Mouse (Mus musculus) left cerebral cortex, adult 6 months (tissue): ENCODE measurements around the gene Dnajc16. TPM values are rescaled to one million over a fixed set of nuclear protein-coding genes. Genes with fewer than 3 reads are reported as not detected.

ENCODE experiments used
- long read RNA-seq, 2 experiments: library from polyadenylated mRNA; unstranded; transcript quantifications; one replicate each; pipeline ENCODE4 v2.0.0; 2019 to 2020
- polyA plus RNA-seq: library from polyadenylated mRNA; unstranded; fragments of <200 nt; fragmentation: Nextera tagmentation; gene quantifications from 2 replicates; pipeline ENCODE4 v1.2.3, GENCODE M21; 2021

Dnajc16 gene
- polyA plus RNA-seq = 10.5 and 11.6 TPM in 2 replicates
- long read RNA-seq, experiment 1, full-length matches to known transcripts = 11 of 22 reads
- long read RNA-seq, experiment 1, partial matches to known transcripts = 6 of 22 reads
- long read RNA-seq, experiment 1, other reads (novel, unspliced or antisense) = 5 of 22 reads
- long read RNA-seq, experiment 2, full-length matches to known transcripts = 3 of 8 reads
- long read RNA-seq, experiment 2, partial matches to known transcripts = 4 of 8 reads
- long read RNA-seq, experiment 2, other reads (novel, unspliced or antisense) = 1 of 8 reads

GRCm38 (mm10) chr4:141790524-141790990 lies at the start of gene Dnajc16:
TSS of gene Dnajc16 (minus strand) at chr4:141790931.

DNA sequence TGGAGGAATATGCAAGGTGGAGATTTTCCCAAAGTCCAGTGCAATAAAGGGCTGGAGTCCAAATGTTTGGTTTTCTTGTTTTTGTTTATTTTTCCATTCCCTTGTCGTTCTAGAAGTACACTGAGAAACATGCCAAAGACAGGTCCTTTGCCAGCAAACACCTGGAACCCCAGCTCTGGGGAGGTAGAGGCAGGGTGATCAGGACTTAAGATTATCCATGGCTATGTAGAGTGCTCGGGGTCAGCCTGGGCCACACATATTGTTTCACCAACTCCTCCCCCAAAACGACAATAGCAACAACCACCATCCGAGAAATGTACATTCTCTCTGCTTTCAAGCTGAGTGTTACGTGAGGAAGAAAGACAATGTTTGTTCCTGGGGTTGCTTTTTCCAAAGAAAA lies 35.3 kb upstream of the Dnajc16 start, which contains the start of gene Cela2a:
TSS of gene Cela2a (minus strand) at position 101 of the 400 bp plus-strand sequence.

DNA sequence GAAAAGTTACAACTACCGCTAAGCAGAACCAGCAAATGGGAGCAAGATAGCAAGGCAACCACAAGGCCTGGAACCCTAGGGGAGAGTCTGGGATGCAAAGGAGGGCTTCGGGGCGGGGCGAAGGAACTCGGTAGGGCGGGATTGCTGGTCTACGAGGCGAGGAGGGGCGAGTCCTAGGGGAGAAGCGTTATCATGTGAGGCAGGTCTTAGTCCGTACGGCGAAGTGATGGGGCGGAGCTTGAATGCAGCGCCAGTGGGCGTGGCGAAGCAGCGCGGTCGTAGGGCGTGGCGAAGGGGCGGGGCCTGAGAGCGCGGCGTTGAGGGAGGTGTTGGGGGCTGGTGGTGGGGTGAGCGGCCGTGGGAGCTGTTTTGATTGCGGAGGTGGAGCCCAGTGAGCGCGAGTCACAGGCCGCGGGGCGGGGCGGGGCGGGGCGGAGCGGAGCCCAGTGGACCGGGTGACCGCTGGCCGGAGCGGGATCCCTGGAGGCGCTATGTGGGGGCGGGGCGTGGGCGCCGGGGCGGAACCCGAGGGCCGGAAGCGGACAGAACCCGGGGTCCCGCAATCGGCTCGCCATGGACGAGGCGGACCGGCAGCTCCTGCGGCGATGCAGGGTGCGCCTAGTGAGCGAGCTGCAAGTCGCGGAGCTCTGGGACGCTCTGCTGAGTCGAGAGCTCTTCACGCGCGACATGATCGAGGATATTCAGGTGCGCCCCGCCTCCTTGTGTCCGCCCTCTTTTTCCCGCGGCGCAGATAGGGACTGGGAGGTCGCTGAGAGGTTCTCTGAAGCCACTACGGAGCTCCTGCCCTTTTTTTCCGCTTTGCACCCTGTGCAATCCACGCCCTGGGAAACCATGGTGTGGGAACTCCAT lies 2.8 kb upstream of the Dnajc16 start, which contains the start of gene Casp9:
TSS of gene Casp9 (plus strand) at position 331 of the 870 bp plus-strand sequence.

DNA sequence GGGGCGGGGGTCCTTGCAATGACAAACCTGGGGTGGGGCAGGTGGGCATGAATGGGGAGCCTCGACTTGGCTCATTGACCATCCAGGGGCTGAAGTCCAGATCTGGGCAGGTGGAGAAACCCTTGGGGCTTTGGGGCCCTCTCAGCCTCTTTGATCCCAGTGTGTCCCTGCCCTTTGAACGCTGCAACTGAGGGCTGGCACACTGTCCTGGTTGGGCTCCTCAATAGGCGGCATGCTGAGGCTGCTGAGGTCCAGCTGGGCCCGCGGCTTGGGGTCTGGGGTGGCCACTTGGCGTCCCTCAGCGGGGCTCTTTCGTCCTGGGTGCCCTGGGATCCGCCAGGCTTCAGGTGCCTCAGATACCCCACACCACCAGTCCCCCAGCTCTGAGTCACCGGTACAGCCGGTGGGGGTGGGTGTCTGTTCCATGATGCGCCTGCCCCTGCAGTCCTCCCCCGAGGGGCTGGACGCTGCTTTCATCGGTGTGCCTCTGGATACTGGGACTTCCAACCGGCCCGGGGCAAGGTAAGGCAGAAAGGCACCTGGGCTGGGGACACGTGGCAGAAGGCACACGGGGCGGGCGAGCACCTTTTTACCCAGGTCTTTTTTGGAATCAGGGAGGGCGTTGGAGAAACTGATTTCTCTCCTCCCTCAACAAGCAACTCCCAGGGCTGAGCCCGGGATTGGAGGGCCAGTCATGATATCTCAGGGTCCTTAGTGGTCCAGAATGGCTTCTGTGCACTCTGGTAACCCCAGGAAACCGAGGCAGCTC lies 44.0 kb downstream of the Dnajc16 start, which contains the start of gene Agmat:
TSS of gene Agmat (plus strand) at position 95 of the 769 bp plus-strand sequence.

DNA sequence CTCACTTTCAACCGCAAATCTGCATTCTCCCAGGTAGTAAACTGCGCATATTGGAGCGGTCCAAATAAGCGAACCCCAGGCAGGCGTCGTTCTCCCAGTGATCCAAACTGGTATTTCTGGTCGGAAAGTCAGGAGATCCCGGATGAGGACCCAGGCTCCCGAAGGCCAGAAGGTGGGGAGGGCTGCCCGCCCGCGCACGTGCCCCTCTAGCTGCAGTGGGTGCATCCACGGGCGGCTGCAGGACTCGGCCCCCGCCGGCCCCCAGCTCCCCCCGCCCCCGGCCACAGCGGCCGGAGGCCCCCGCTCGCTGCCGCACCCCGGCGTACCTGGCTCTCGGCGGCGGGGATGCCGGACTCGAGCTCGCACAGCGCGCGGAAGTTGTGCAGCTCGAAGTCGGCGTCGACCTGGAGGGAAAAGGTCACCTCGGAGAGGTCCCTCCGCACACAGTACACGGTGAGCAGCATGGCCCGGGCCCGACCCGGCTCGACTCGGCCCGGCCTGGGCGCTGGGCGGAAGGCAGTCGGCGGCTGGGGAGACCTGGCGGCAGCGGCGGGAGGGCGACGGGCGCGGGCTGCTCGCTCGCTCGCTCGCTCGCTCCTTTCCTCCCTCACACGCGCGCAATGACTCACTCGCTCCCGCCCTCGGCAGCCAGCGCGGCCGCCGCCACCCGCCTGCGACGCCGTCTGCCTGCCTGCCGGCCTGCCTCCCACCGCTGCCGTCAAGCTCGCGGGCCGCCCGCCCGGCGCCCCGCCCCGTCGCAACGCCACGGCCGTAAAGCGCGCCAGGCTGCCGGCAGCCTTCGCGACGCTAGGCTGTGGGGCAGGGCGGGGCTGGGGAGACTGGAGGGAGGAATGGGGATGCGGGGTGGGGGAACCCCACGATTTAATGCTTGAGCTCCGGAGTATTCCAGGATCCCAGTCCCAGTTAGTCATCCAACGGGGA lies 67.7 kb downstream of the Dnajc16 start, which contains the start of gene Ddi2:
TSS of gene Ddi2 (minus strand) at position 689 of the 942 bp plus-strand sequence.

Other genes starting within 250 kb of the Dnajc16 start
- gene Fblim1, start 184.8 kb downstream of the Dnajc16 start, polyA plus RNA-seq = 0.31 and 0.87 TPM in 2 replicates
- gene Tmem82, start 172.3 kb downstream of the Dnajc16 start, polyA plus RNA-seq = 0.16 and 0.56 TPM in 2 replicates
- gene Slc25a34, start 167.1 kb downstream of the Dnajc16 start, polyA plus RNA-seq = 2.3 and 4.4 TPM in 2 replicates
- gene Plekhm2, start 126.0 kb downstream of the Dnajc16 start, polyA plus RNA-seq = 8.3 and 9.7 TPM in 2 replicates
- gene Rsc1a1, start 105.3 kb downstream of the Dnajc16 start, polyA plus RNA-seq = not detected in 2 replicates
- 5.9 and 6.1 TPM in 2 replicates for gene Ddi2, start 67.5 kb downstream of the Dnajc16 start, polyA plus RNA-seq
- gene Agmat, start 44.3 kb downstream of the Dnajc16 start, polyA plus RNA-seq = 4.6 and 7.3 TPM in 2 replicates
- gene Casp9, start 2.7 kb upstream of the Dnajc16 start, polyA plus RNA-seq = 7.4 and 8.8 TPM in 2 replicates
- not detected in 2 replicates for gene Cela2a, start 35.2 kb upstream of the Dnajc16 start, polyA plus RNA-seq
- not detected in 2 replicates for gene Ctrc, start 55.4 kb upstream of the Dnajc16 start, polyA plus RNA-seq
- gene Efhd2, start 84.0 kb upstream of the Dnajc16 start, polyA plus RNA-seq = 61.7 and 333 TPM in 2 replicates
- 7.0 and 9.4 TPM in 2 replicates for gene Fhad1, start 224.2 kb upstream of the Dnajc16 start, polyA plus RNA-seq